9 mouse cellular contexts compared by ENCODE assay signal in genomic region chr2:32164503-32164902, GRCm38 (mm10). TPM values are rescaled to one million over a fixed set of nuclear protein-coding genes. Genes with fewer than 3 reads are reported as not detected.
DNase-seq lines count a peak whose midpoint lies in the region; ATAC-seq lines count a peak whose summit lies in the region.
"Had no signal": no experiment of that assay in that cellular context is flagged by ENCODE, and none has a peak within 500 bp of the region (broad histone marks: within the 10 kb centered on the region; RNA-seq: fewer than 3 reads in every experiment).

No protein-coding gene starts in this region.

- DNase-seq in limb, embryonic 10.5 days (ENCODE audit: low spot score) = no peak
- DNase-seq in ZHBTc4 (ENCODE audit: low read depth, low spot score) = peak; percentile 57
- no peak for DNase-seq in gastrocnemius, postnatal 25 days
- no peak for DNase-seq in kidney, adult 18-20 months
- DNase-seq: thymus, postnatal 36 days had no signal

- ATAC-seq in limb, embryonic 12.5 days (ENCODE audit: insufficient number of reproducible peaks, insufficient read depth, low FRiP score, low TSS enrichment, low read depth) = no peak
- ATAC-seq in inflammation-experienced regulatory T-cells, adult 6 months = peak; percentile 41
- ATAC-seq in megakaryocyte progenitor cell, adult 5-6 weeks (replicated peaks; ENCODE audit: poor library complexity) = peak; percentile 78

- H3K4me2 ChIP-seq in limb, embryonic 12.5 days = no peak overlapping the region

- H3K27me3 ChIP-seq in limb, embryonic 12.5 days = no peaks in the 10 kb centered on the region
- H3K27me3 ChIP-seq in limb, embryonic 10.5 days (ENCODE audit: low read depth, poor library complexity, severe bottlenecking) = no peaks in the 10 kb centered on the region

- H3K9me3 ChIP-seq in limb, embryonic 12.5 days = no peaks in the 10 kb centered on the region
- H3K9me3 ChIP-seq in limb, embryonic 10.5 days (replicated peaks) = no peaks in the 10 kb centered on the region

- no peak overlapping the region for H3K9ac ChIP-seq in limb, embryonic 12.5 days (replicated peaks)

- peaks cover 23% of the 10 kb centered on the region for H3K36me3 ChIP-seq in limb, embryonic 12.5 days
- H3K36me3 ChIP-seq in limb, embryonic 10.5 days = peaks cover 47% of the 10 kb centered on the region

- 81% methylated on average over 12 of the region's 12 CpGs for WGBS in limb, embryonic 12.5 days
- 80% methylated on average over 12 of the region's 12 CpGs for WGBS in limb, embryonic 10.5 days

- peaks cover 70% of the 10 kb centered on the region for H3K4me1 ChIP-seq in limb, embryonic 12.5 days (replicated peaks)
- H3K4me1 ChIP-seq in limb, embryonic 10.5 days = peaks cover 64% of the 10 kb centered on the region

- H3K4me3 ChIP-seq in limb, embryonic 12.5 days (replicated peaks) = no peak overlapping the region
- no peak overlapping the region for H3K4me3 ChIP-seq in limb, embryonic 10.5 days
- H3K4me3 ChIP-seq: erythroblast, embryonic 14.5 days had no signal

- H3K27ac ChIP-seq in limb, embryonic 12.5 days = peak overlapping the region; percentile 1; the same call in 1 of the 2 replicates
- H3K27ac ChIP-seq in limb, embryonic 10.5 days = no peak overlapping the region

RNA-seq across cellular contexts. Expression of gene Prrc2b, which starts 13.6 kb away (rescaled TPM):
- polyA plus RNA-seq in limb, embryonic 12.5 days (2016; fragmentation: Nextera tagmentation; extraction: Ambion mirVana) = 69.2 and 89.9 TPM in 2 replicates
- 71.2 and 80.3 TPM in 2 replicates for polyA plus RNA-seq in limb, embryonic 10.5 days (2016; fragmentation: Nextera tagmentation; extraction: Ambion mirVana)
- polyA plus RNA-seq in inflammation-experienced regulatory T-cells, adult 6 months (2017; shearing (Covaris generic)) = 10 to 100 TPM; 33.6 to 40.3 (median 35.2) TPM
- 37.5 and 37.8 TPM in 2 replicates for total RNA-seq in megakaryocyte progenitor cell, adult 5-6 weeks (2015)
- 16.6 and 18.2 TPM in 2 replicates for total RNA-seq in megakaryocyte progenitor cell, adult 5-6 weeks (2017)
- 10 to 100 TPM; 67.0 to 69.6 TPM for total RNA-seq in gastrocnemius, postnatal 25 days (2021)
